ENCODE assay signal across 21 mouse cellular contexts in the genomic region with DNA sequence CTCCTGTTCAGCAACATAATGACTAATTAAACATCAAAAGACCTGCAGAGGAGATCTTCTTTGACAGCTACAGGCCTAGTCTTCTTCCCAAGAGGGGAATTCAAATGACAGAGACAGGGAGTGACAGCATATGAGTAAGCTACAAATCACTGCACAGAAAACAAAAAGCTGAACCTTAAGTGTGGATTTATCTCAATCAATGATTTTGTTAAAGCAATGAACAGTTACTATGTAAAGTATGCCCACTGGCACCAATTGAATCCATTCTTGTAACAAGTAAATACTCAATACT.
DNase-seq lines count a peak whose midpoint lies in the region; ATAC-seq and TF ChIP-seq lines count a peak whose summit lies in the region.
"Had no signal": no experiment of that assay in that cellular context is flagged by ENCODE, and none has a peak within 500 bp of the region (broad histone marks: within the 10 kb centered on the region; RNA-seq: fewer than 3 reads in every experiment).

No protein-coding gene starts in this region.

- H3K9me3 ChIP-seq in heart, embryonic 13.5 days: no peaks in the 10 kb centered on the region
- no peaks in the 10 kb centered on the region for H3K9me3 ChIP-seq in midbrain, embryonic 10.5 days (replicated peaks)
- H3K9me3 ChIP-seq in midbrain, postnatal 0 days (ENCODE audit: low read length): no peaks in the 10 kb centered on the region
- no peaks in the 10 kb centered on the region for H3K9me3 ChIP-seq in hindbrain, embryonic 15.5 days
- no peaks in the 10 kb centered on the region for H3K9me3 ChIP-seq in midbrain, embryonic 16.5 days (replicated peaks; ENCODE audit: control insufficient read depth, low read length, poor library complexity, severe bottlenecking)
- H3K9me3 ChIP-seq: embryonic facial prominence, embryonic 15.5 days; G1E; heart, embryonic 12.5 days; intestine, embryonic 15.5 days; liver, embryonic 13.5 days had no signal

- DNase-seq in heart, postnatal 36 days: no peak
- no peak for DNase-seq in midbrain, embryonic 10.5 days (ENCODE audit: low spot score)
- no peak for DNase-seq in midbrain, postnatal 0 days (ENCODE audit: low spot score)
- DNase-seq in thymus, postnatal 4 days: no peak
- no peak for DNase-seq in gastrocnemius, postnatal 10 days
- DNase-seq: adrenal gland, postnatal 25 days; cerebellum, adult 11-12 months; cerebellum, postnatal 36 days; kidney, postnatal 4 days; layer of hippocampus, adult 9-11 months; liver, embryonic 13.5 days; right cerebral cortex, adult 18-20 months; thymus, postnatal 14 days had no signal

- H3K27me3 ChIP-seq in heart, embryonic 13.5 days (replicated peaks): no peaks in the 10 kb centered on the region
- H3K27me3 ChIP-seq in midbrain, embryonic 10.5 days (ENCODE audit: low read depth, poor library complexity, severe bottlenecking): no peaks in the 10 kb centered on the region
- no peaks in the 10 kb centered on the region for H3K27me3 ChIP-seq in midbrain, postnatal 0 days (ENCODE audit: insufficient read depth, low read length)
- H3K27me3 ChIP-seq in hindbrain, embryonic 15.5 days: no peaks in the 10 kb centered on the region
- no peaks in the 10 kb centered on the region for H3K27me3 ChIP-seq in midbrain, embryonic 16.5 days (ENCODE audit: control insufficient read depth, insufficient read depth, low read depth, low read length)
- H3K27me3 ChIP-seq: embryonic facial prominence, embryonic 15.5 days; heart, embryonic 12.5 days; intestine, embryonic 15.5 days; liver, embryonic 13.5 days had no signal

- no peak for ATAC-seq in heart, embryonic 13.5 days (ENCODE audit: extremely low read depth, insufficient number of reproducible peaks, low FRiP score, low TSS enrichment)
- no peak for ATAC-seq in midbrain, postnatal 0 days (ENCODE audit: low FRiP score)
- no peak for ATAC-seq in hindbrain, embryonic 15.5 days (ENCODE audit: low FRiP score, low read depth)
- peak; percentile 70; the same call in 1 of the 2 replicates for ATAC-seq in midbrain, embryonic 16.5 days
- ATAC-seq: intestine, embryonic 15.5 days had no signal

- 0 out of 2 replicates have a peak overlapping the region, but pooled peaks have one; percentile 41 for H3K27ac ChIP-seq in heart, embryonic 13.5 days (replicated peaks)
- H3K27ac ChIP-seq in midbrain, embryonic 10.5 days (replicated peaks): peak overlapping the region; percentile 71; the same call in 1 of the 2 replicates
- no peak overlapping the region for H3K27ac ChIP-seq in midbrain, postnatal 0 days (ENCODE audit: low read depth, low read length)
- H3K27ac ChIP-seq in hindbrain, embryonic 15.5 days (replicated peaks): peak overlapping the region; percentile 51; the same call in 1 of the 2 replicates
- H3K27ac ChIP-seq in midbrain, embryonic 16.5 days (ENCODE audit: low read length): peak overlapping the region; percentile 36; the same call in 1 of the 2 replicates
- H3K27ac ChIP-seq: embryonic facial prominence, embryonic 15.5 days; intestine, embryonic 15.5 days; left cerebral cortex, adult 2 months; liver, embryonic 13.5 days had no signal

- H3K4me2 ChIP-seq in heart, embryonic 13.5 days: no peak overlapping the region
- no peak overlapping the region for H3K4me2 ChIP-seq in midbrain, postnatal 0 days (ENCODE audit: low read depth, low read length, poor library complexity, severe bottlenecking)
- no peak overlapping the region for H3K4me2 ChIP-seq in hindbrain, embryonic 15.5 days
- no peak overlapping the region for H3K4me2 ChIP-seq in midbrain, embryonic 16.5 days (ENCODE audit: low read length)
- H3K4me2 ChIP-seq: embryonic facial prominence, embryonic 15.5 days; heart, embryonic 12.5 days; intestine, embryonic 15.5 days; liver, embryonic 13.5 days had no signal

- H3K4me3 ChIP-seq in heart, embryonic 13.5 days: no peak overlapping the region
- no peak overlapping the region for H3K4me3 ChIP-seq in midbrain, embryonic 10.5 days
- no peak overlapping the region for H3K4me3 ChIP-seq in midbrain, postnatal 0 days (ENCODE audit: low read depth, low read length)
- no peak overlapping the region for H3K4me3 ChIP-seq in hindbrain, embryonic 15.5 days
- no peak overlapping the region for H3K4me3 ChIP-seq in midbrain, embryonic 16.5 days (ENCODE audit: low read depth, low read length)
- H3K4me3 ChIP-seq: embryonic facial prominence, embryonic 15.5 days; heart, embryonic 12.5 days; intestine, embryonic 15.5 days; left cerebral cortex, adult 2 months; liver, embryonic 13.5 days had no signal

- peaks cover 24% of the 10 kb centered on the region for H3K36me3 ChIP-seq in heart, embryonic 13.5 days
- peaks cover 29% of the 10 kb centered on the region for H3K36me3 ChIP-seq in midbrain, embryonic 10.5 days
- no peaks in the 10 kb centered on the region for H3K36me3 ChIP-seq in midbrain, postnatal 0 days (ENCODE audit: insufficient read depth, low read length)
- no peaks in the 10 kb centered on the region for H3K36me3 ChIP-seq in hindbrain, embryonic 15.5 days
- H3K36me3 ChIP-seq in midbrain, embryonic 16.5 days (ENCODE audit: control insufficient read depth, insufficient read depth, low read length): no peaks in the 10 kb centered on the region
- H3K36me3 ChIP-seq: embryonic facial prominence, embryonic 15.5 days; intestine, embryonic 15.5 days had no signal

- TF ChIP-seq CTCF in midbrain, postnatal 0 days (IDR thresholded peaks at IDR 0.05): no peak

- peaks cover 13% of the 10 kb centered on the region for H3K4me1 ChIP-seq in heart, embryonic 13.5 days
- H3K4me1 ChIP-seq in midbrain, embryonic 10.5 days: peaks cover 35% of the 10 kb centered on the region
- 0 out of 2 replicates have a peak, but pooled peaks cover 4% of the 10 kb centered on the region for H3K4me1 ChIP-seq in midbrain, postnatal 0 days (ENCODE audit: insufficient read depth, low read length)
- peaks cover 16% of the 10 kb centered on the region for H3K4me1 ChIP-seq in hindbrain, embryonic 15.5 days (replicated peaks)
- H3K4me1 ChIP-seq in midbrain, embryonic 16.5 days (ENCODE audit: control insufficient read depth, insufficient read depth, low read length): peaks cover 15% of the 10 kb centered on the region
- H3K4me1 ChIP-seq: embryonic facial prominence, embryonic 15.5 days; intestine, embryonic 15.5 days; liver, embryonic 13.5 days had no signal

- intact Hi-C loops in heart, postnatal 36 days (cut with DNase I): no loop called here

- no peak overlapping the region for H3K9ac ChIP-seq in heart, embryonic 13.5 days
- H3K9ac ChIP-seq in midbrain, postnatal 0 days (replicated peaks; ENCODE audit: low read length, poor library complexity, severe bottlenecking): no peak overlapping the region
- no peak overlapping the region for H3K9ac ChIP-seq in hindbrain, embryonic 15.5 days
- H3K9ac ChIP-seq in midbrain, embryonic 16.5 days (ENCODE audit: low read depth, low read length): no peak overlapping the region
- H3K9ac ChIP-seq: embryonic facial prominence, embryonic 15.5 days; heart, embryonic 12.5 days; intestine, embryonic 15.5 days; liver, embryonic 13.5 days had no signal
